Mouse (Mus musculus): ENCODE data around the gene Fam111a. TPM values are rescaled to one million over a fixed set of nuclear protein-coding genes. Genes with fewer than 3 reads are reported as not detected.

The Fam111a gene
- 3.4 and 5.0 TPM in 2 replicates for polyA plus RNA-seq (2012)

DNA sequence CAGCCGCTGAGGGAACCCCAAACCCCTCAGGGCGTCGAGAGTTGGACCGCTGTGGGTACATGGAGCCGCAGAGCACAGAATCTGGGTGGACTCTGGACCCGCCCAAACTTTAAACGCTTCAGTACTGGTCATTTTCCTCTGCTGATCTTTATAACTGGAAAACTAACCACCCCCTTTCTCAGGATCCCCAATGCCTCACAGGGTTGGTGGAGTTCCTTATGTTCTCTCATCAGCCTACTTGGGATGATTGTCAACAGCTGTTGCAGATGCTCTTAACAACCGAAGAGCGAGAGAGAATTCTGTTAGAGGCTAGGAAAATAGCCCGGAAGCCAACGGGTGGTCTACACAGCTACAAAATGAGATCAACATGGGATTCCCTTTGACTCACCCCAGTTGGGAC, at the start of gene Fam111a:
TSS of gene Fam111a (plus strand) at position 301 of the 400 bp plus-strand sequence.

GRCm38 (mm10) chr19:12501370-12502347, 43.9 kb upstream of the Fam111a start, which contains the start of gene Dtx4:
Gene Dtx4 (minus strand): TSS chr19:12501454.

GRCm38 (mm10) chr19:12599674-12600073, 54.1 kb downstream of the Fam111a start, which contains the start of gene Gm4952:
Gene Gm4952 (plus strand): TSS chr19:12599974.

DNA sequence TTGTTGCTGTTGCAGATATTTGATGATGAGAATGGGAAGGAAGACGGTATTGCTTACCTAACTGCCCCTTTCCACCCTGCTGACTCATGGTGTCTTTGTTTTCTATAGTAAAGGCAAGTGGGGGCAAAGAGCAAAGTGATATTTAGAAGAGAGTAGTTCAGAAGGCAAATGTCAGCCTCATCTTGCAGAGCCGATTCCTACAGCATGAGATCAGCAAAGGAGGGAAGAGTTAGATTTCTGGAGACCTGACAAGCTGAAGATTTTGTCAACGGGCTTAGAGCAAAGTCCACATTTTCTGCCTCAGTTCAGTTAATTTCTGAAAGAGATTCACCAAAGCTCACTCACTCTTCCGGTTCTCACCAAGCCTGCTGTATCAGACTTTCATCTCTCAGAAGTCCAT, 87.6 kb downstream of the Fam111a start, which contains the start of gene Glyat:
TSS of gene Glyat (plus strand) at position 133 of the 400 bp plus-strand sequence.

Other genes starting within 250 kb of the Fam111a start
- not detected in 2 replicates for gene Olfr1436, start 246.6 kb upstream of the Fam111a start, polyA plus RNA-seq (2012)
- gene Olfr1437, start 220.6 kb upstream of the Fam111a start, polyA plus RNA-seq (2012), result not detected in 2 replicates
- not detected in 2 replicates for gene Olfr1438-ps1, start 209.8 kb upstream of the Fam111a start, polyA plus RNA-seq (2012)
- not detected in 2 replicates for gene Olfr1440, start 158.5 kb upstream of the Fam111a start, polyA plus RNA-seq (2012)
- gene Olfr1441, start 128.3 kb upstream of the Fam111a start, polyA plus RNA-seq (2012), result not detected in 2 replicates
- not detected in 2 replicates for gene Pfpl, start 117.8 kb upstream of the Fam111a start, polyA plus RNA-seq (2012)
- gene Mpeg1, start 85.0 kb upstream of the Fam111a start, polyA plus RNA-seq (2012), result 5.2 and 9.2 TPM in 2 replicates
- 9.8 and 14.3 TPM in 2 replicates for gene Dtx4, start 44.3 kb upstream of the Fam111a start, polyA plus RNA-seq (2012)
- not detected in 2 replicates for gene Gm4952, start 54.2 kb downstream of the Fam111a start, polyA plus RNA-seq (2012)
- gene Glyat, start 87.6 kb downstream of the Fam111a start, polyA plus RNA-seq (2012), result 0.05 TPM in 1 of 2 replicates, not detected in the other
- gene Olfr1442, start 124.7 kb downstream of the Fam111a start, polyA plus RNA-seq (2012), result not detected in 2 replicates
- gene Olfr1443, start 132.4 kb downstream of the Fam111a start, polyA plus RNA-seq (2012), result not detected in 2 replicates
- gene Keg1, start 150.0 kb downstream of the Fam111a start, polyA plus RNA-seq (2012), result not detected in 2 replicates
- gene Cntf, start 219.9 kb downstream of the Fam111a start, polyA plus RNA-seq (2012), result 0.10 and 0.22 TPM in 2 replicates